Mouse (Mus musculus): ENCODE measurements around the gene Znrf3. TPM values are rescaled to one million over a fixed set of nuclear protein-coding genes. Genes with fewer than 3 reads are reported as not detected.

The Znrf3 gene
- total RNA-seq, 2 experiments from 2014 or later = 17.6 to 21.0 TPM

GRCm38 (mm10) chr11:5275216-5275615 is 169.4 kb downstream of the Znrf3 start:
- DNase-seq = no peak
- intact Hi-C loops (cut with DNase I) = no loop called here

- DNase-seq = no peak
- intact Hi-C loops (cut with DNase I) = no loop called here
These were observed 172.0 kb downstream of the Znrf3 start for GRCm38 (mm10) chr11:5272536-5273234.

GRCm38 (mm10) chr11:5272066-5272360 is 172.6 kb downstream of the Znrf3 start:
- no peak for DNase-seq
- intact Hi-C loops (cut with DNase I) = no loop called here

GRCm38 (mm10) chr11:5271274-5272065 is 173.2 kb downstream of the Znrf3 start:
- intact Hi-C loops (cut with DNase I) = no loop called here
- no peak for DNase-seq

- intact Hi-C loops (cut with DNase I) = no loop called here
- no peak for DNase-seq
These were observed 174.7 kb downstream of the Znrf3 start for GRCm38 (mm10) chr11:5269846-5270461.

GRCm38 (mm10) chr11:5265764-5266163 is 178.9 kb downstream of the Znrf3 start:
- intact Hi-C loops (cut with DNase I) = no loop called here

DNA sequence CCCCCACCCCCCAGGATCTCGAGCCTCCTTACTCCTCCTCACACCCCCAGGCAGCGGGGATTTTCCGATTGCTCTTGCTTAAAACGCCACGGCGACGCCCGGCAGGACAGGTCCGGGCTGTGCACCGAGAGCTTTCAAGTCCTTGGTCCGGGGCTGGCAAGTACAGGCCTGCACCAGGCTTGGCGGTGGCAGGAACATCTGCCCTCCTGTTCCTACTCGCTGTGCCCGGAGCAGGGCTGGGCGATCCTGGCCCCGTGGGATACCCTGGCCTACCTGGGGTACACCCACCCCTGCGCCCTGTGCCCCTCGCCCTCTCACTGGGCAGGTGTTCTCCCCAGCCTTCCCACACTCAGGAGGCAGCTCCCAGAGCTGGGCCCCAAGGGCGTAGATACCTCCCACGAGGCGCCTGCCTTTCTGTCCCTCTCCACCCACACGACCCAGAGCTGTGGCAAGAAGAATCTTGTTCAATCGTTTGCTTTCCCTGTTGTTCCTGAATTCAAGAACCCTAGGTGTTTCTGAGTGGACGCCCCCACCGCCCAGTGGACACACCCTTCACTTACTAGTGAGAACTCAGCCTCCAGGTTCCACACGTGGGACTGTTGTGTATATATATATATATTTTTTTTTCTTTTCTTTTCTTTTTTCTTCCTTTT is 181.4 kb downstream of the Znrf3 start:
- intact Hi-C loops (cut with DNase I) = no loop called here
- no peak for DNase-seq

More at GRCm38 (mm10) chr11:5265764-5266163, 178.9 kb downstream of the Znrf3 start:
- DNase-seq = no peak

DNA sequence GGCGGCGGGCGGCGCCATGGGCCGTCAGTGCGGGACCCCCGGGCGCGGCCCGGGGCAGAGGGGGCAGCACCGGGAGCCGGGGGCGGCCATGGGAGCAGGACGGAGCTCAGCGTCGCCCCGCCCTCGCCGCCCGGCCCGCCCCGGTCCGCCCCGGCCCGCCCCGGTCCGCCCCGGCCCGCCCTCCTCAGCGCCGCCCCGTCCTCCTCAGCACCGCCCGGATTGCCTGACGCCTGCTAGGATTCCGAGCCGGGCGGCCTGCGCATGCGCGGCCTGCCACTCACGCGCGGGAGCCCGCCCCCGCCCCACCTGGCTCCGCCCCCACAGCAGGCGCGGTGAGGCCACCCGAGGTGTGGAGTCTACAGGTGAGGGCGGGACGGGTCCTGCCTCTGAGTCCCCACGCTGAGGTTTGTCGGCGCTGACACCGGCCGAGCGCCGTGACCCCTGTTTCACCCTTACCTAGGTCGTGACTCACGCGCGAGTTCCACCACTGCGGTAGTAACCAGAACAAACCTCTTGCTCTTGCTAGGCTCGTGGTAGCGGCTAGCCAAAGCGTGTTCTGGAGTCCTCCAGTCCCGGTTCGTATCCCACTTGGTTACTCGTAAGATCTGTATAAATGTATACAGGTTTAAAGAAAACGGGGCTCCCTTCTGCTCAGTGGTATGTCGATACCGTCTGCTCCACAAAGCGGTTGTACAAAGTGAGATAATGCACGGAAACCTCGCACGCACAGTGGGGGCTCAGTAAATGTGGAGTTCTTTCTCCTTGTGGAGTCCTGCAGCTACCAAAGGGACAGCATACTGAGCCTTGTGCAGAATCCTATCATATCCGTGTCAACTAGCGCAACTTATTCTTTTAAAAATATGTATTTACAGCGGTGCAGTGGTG is 182.9 kb downstream of the Znrf3 start, which contains the start of gene Kremen1:
Gene Kremen1 (minus strand): TSS at position 51 of the 885 bp plus-strand sequence.
- intact Hi-C loops (cut with DNase I) = no loop called here
- DNase-seq = peak; percentile 97

GRCm38 (mm10) chr11:5260942-5261459 is 183.6 kb downstream of the Znrf3 start:
- DNase-seq = peak; percentile 47

DNA sequence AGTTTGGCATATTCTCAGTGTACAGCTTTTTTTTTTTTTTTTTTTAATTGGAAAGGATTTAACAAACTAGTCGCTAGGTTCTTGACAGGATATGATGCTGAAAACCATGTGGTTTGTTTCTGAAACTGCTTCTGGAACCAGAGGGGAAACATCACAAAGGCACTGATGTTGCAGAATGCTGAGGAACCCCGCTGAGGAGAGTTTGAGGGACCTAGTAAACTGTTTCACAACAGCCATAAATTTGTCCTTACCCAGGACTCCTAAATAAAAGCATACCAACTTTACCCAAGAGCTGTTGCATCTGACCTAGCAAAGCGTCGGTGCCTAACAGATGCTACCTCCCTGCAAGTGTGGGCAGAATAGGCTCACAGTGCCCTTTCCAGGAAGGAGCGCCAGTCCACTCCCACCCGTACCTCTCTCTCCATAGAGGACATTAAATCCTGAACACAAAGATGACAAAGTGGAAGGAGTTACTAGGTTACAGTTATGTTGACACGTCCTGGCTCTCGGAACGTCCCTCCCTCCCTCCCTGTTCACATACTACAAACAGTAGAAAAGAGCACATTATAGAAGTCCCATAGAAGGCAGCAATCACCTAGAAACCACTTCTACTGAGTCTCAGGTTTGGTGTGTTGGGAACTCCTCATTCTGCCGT is 184.6 kb downstream of the Znrf3 start:
- no peak for DNase-seq
- intact Hi-C loops (cut with DNase I) = no loop called here

More at GRCm38 (mm10) chr11:5260942-5261459, 183.6 kb downstream of the Znrf3 start:
- intact Hi-C loops (cut with DNase I) = no loop called here

- DNase-seq = no peak
- intact Hi-C loops (cut with DNase I) = no loop called here
These were observed 186.6 kb downstream of the Znrf3 start for GRCm38 (mm10) chr11:5258036-5258435.

DNA sequence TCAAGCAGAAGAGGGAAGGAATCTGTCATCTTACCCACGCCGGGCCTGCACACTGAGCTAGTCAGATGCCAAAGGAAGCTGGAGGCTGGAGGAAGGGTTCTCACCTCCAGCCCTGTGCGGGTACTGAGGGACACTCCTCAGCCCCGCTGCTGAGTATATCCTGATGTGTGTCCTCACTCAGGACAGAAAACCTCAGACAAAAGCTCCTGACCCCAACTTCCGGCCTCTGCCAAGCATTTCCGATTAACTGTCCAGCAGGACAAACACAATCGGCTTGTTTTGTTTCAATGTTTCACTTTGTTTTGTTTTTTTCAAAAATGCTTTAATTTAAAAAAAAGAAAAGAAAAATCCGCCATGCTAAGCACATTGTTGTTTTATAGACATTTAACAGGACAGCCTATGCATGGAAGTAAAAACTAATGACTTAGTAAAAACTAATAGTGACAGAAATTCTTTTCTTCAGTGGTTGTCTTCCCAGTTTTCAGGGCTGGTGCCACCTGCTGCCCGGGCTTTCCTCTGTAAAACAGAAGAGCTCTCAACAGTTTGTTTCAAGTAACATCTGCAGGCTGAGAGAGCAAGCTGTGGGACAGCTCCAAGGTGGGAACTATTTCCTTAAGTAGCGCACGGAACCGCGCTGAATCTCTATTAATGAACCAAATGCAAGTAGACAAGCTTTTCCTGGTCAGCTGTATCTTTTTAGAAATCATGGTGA is 187.3 kb downstream of the Znrf3 start:
- DNase-seq = no peak
- intact Hi-C loops (cut with DNase I) = no loop called here

- intact Hi-C loops (cut with DNase I) = no loop called here
- DNase-seq = no peak
These were observed 189.1 kb downstream of the Znrf3 start for GRCm38 (mm10) chr11:5255509-5256014.

GRCm38 (mm10) chr11:5254016-5254415 is 190.6 kb downstream of the Znrf3 start:
- no peak for DNase-seq
- intact Hi-C loops (cut with DNase I) = no loop called here

DNA sequence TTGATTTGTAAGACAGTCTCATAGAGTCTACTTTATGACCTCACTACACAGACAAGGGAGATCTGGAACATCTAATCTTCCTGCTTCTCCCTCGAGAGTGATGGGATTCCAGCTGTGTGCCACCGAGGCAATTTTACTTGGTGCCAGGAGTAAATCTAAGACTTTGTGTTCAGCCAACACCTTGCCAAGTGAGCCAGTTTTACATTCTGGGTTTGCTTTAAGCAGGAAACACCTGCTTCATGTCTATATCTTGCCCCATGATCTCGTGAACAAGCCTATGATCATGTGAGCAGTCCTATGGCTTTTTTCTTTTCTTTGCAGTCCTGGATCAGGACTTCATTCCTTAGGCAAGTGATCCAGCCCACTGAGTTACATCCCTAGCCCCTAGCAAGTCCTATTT is 191.1 kb downstream of the Znrf3 start:
- no peak for DNase-seq
- intact Hi-C loops (cut with DNase I) = no loop called here

GRCm38 (mm10) chr11:5252727-5253126 is 191.9 kb downstream of the Znrf3 start:
- no peak for DNase-seq
- intact Hi-C loops (cut with DNase I) = no loop called here

- no peak for DNase-seq
- intact Hi-C loops (cut with DNase I) = no loop called here
These were observed 193.5 kb downstream of the Znrf3 start for GRCm38 (mm10) chr11:5251112-5251511.

GRCm38 (mm10) chr11:5248200-5248599 is 196.4 kb downstream of the Znrf3 start:
- intact Hi-C loops (cut with DNase I) = no loop called here
- no peak for DNase-seq

GRCm38 (mm10) chr11:5245431-5245830 is 199.2 kb downstream of the Znrf3 start:
- DNase-seq = no peak
- intact Hi-C loops (cut with DNase I) = no loop called here
